Mouse (Mus musculus): Measurements from ENCODE around the gene Myh14. TPM values are rescaled to one million over a fixed set of nuclear protein-coding genes. Genes with fewer than 3 reads are reported as not detected.

Myh14 gene
- polyA plus RNA-seq, 1 experiment from 2014 or later: 1.6 TPM

GRCm38 (mm10) chr7:44572213-44572701 is 98.4 kb downstream of the Myh14 start, which contains the start of gene Napsa:
TSS of gene Napsa (plus strand) at chr7:44572380.
- 0 out of 2 replicates have a peak, but pooled peaks cover 3% of the 10 kb centered on the region for H3K27me3 ChIP-seq (replicated peaks; ENCODE audit: control insufficient read depth, insufficient read depth, low read length)
- no peak within 1 kb of the TSS for H3K4me3 ChIP-seq (replicated peaks; ENCODE audit: low read length)
- no peak within 1 kb of the TSS for H3K4me2 ChIP-seq (ENCODE audit: low read length)
- no peaks in the 10 kb centered on the region for H3K36me3 ChIP-seq (ENCODE audit: control insufficient read depth, insufficient read depth)
- no peak within 1 kb of the TSS for H3K27ac ChIP-seq (ENCODE audit: low read length)
- H3K9ac ChIP-seq (replicated peaks; ENCODE audit: low read depth, low read length): no peak within 1 kb of the TSS
- H3K9me3 ChIP-seq (ENCODE audit: control insufficient read depth, low read length): no peaks in the 10 kb centered on the region
- H3K4me1 ChIP-seq (replicated peaks; ENCODE audit: control insufficient read depth, insufficient read depth, low read length): no peaks in the 10 kb centered on the region
- WGBS: 34% methylated on average over 7 of the region's 7 CpGs
- ATAC-seq: no peak

- no peak overlapping the region for H3K4me2 ChIP-seq (ENCODE audit: low read length)
- H3K4me3 ChIP-seq (replicated peaks; ENCODE audit: low read length): no peak overlapping the region
- ATAC-seq: no peak
- 29% methylated on average over 4 of the region's 4 CpGs for WGBS
- no peak overlapping the region for H3K27ac ChIP-seq (ENCODE audit: low read length)
- H3K9ac ChIP-seq (replicated peaks; ENCODE audit: low read depth, low read length): no peak overlapping the region
- no peaks in the 10 kb centered on the region for H3K9me3 ChIP-seq (ENCODE audit: control insufficient read depth, low read length)
- H3K4me1 ChIP-seq (replicated peaks; ENCODE audit: control insufficient read depth, insufficient read depth, low read length): no peaks in the 10 kb centered on the region
- H3K27me3 ChIP-seq (replicated peaks; ENCODE audit: control insufficient read depth, insufficient read depth, low read length): 0 out of 2 replicates have a peak, but pooled peaks cover 3% of the 10 kb centered on the region
- H3K36me3 ChIP-seq (ENCODE audit: control insufficient read depth, insufficient read depth): no peaks in the 10 kb centered on the region
These were observed 98.8 kb downstream of the Myh14 start for GRCm38 (mm10) chr7:44571811-44572210.

GRCm38 (mm10) chr7:44570989-44571388 is 99.7 kb downstream of the Myh14 start:
- ATAC-seq: no peak
- 81% methylated on average over 6 of the region's 6 CpGs for WGBS

GRCm38 (mm10) chr7:44568803-44569202 is 101.8 kb downstream of the Myh14 start:
- H3K4me2 ChIP-seq (ENCODE audit: low read length): no peak overlapping the region
- no peaks in the 10 kb centered on the region for H3K4me1 ChIP-seq (replicated peaks; ENCODE audit: control insufficient read depth, insufficient read depth, low read length)
- no peak overlapping the region for H3K4me3 ChIP-seq (replicated peaks; ENCODE audit: low read length)
- no peak for ATAC-seq
- H3K36me3 ChIP-seq (ENCODE audit: control insufficient read depth, insufficient read depth): no peaks in the 10 kb centered on the region
- H3K9me3 ChIP-seq (ENCODE audit: control insufficient read depth, low read length): no peaks in the 10 kb centered on the region
- H3K27ac ChIP-seq (ENCODE audit: low read length): no peak overlapping the region
- H3K9ac ChIP-seq (replicated peaks; ENCODE audit: low read depth, low read length): no peak overlapping the region
- WGBS: 75% methylated on average over 9 of the region's 9 CpGs
- H3K27me3 ChIP-seq (replicated peaks; ENCODE audit: control insufficient read depth, insufficient read depth, low read length): 0 out of 2 replicates have a peak, but pooled peaks cover 3% of the 10 kb centered on the region

More at GRCm38 (mm10) chr7:44570989-44571388, 99.7 kb downstream of the Myh14 start:
- no peak overlapping the region for H3K4me3 ChIP-seq (replicated peaks; ENCODE audit: low read length)
- H3K4me2 ChIP-seq (ENCODE audit: low read length): no peak overlapping the region
- H3K36me3 ChIP-seq (ENCODE audit: control insufficient read depth, insufficient read depth): no peaks in the 10 kb centered on the region
- H3K9me3 ChIP-seq (ENCODE audit: control insufficient read depth, low read length): no peaks in the 10 kb centered on the region
- H3K27me3 ChIP-seq (replicated peaks; ENCODE audit: control insufficient read depth, insufficient read depth, low read length): 0 out of 2 replicates have a peak, but pooled peaks cover 3% of the 10 kb centered on the region
- no peak overlapping the region for H3K27ac ChIP-seq (ENCODE audit: low read length)
- no peak overlapping the region for H3K9ac ChIP-seq (replicated peaks; ENCODE audit: low read depth, low read length)
- H3K4me1 ChIP-seq (replicated peaks; ENCODE audit: control insufficient read depth, insufficient read depth, low read length): no peaks in the 10 kb centered on the region

- H3K4me3 ChIP-seq (replicated peaks; ENCODE audit: low read length): no peak overlapping the region
- WGBS: 78% methylated on average over 6 of the region's 6 CpGs
- H3K4me1 ChIP-seq (replicated peaks; ENCODE audit: control insufficient read depth, insufficient read depth, low read length): no peaks in the 10 kb centered on the region
- H3K27me3 ChIP-seq (replicated peaks; ENCODE audit: control insufficient read depth, insufficient read depth, low read length): 0 out of 2 replicates have a peak, but pooled peaks cover 3% of the 10 kb centered on the region
- no peaks in the 10 kb centered on the region for H3K36me3 ChIP-seq (ENCODE audit: control insufficient read depth, insufficient read depth)
- no peak overlapping the region for H3K4me2 ChIP-seq (ENCODE audit: low read length)
- H3K27ac ChIP-seq (ENCODE audit: low read length): no peak overlapping the region
- H3K9me3 ChIP-seq (ENCODE audit: control insufficient read depth, low read length): no peaks in the 10 kb centered on the region
- ATAC-seq: no peak
- H3K9ac ChIP-seq (replicated peaks; ENCODE audit: low read depth, low read length): no peak overlapping the region
These were observed 105.2 kb downstream of the Myh14 start for GRCm38 (mm10) chr7:44565414-44565813.

GRCm38 (mm10) chr7:44564486-44564885 is 106.2 kb downstream of the Myh14 start:
- 83% methylated on average over 10 of the region's 10 CpGs for WGBS
- Histone ChIP-seq H3K27ac (ENCODE audit: low read length) (no peak overlapping the region), H3K9ac (replicated peaks; ENCODE audit: low read depth, low read length) (no peak overlapping the region), H3K4me2 (ENCODE audit: low read length) (no peak overlapping the region), H3K36me3 (ENCODE audit: control insufficient read depth, insufficient read depth) (no peaks in the 10 kb centered on the region), H3K4me3 (replicated peaks; ENCODE audit: low read length) (no peak overlapping the region), H3K4me1 (replicated peaks; ENCODE audit: control insufficient read depth, insufficient read depth, low read length) (no peaks in the 10 kb centered on the region), H3K9me3 (ENCODE audit: control insufficient read depth, low read length) (no peaks in the 10 kb centered on the region), H3K27me3 (replicated peaks; ENCODE audit: control insufficient read depth, insufficient read depth, low read length) (0 out of 2 replicates have a peak, but pooled peaks cover 3% of the 10 kb centered on the region)
- no peak for ATAC-seq

- Histone ChIP-seq H3K4me2 (ENCODE audit: low read length) (no peak overlapping the region), H3K9me3 (ENCODE audit: control insufficient read depth, low read length) (no peaks in the 10 kb centered on the region), H3K4me3 (replicated peaks; ENCODE audit: low read length) (no peak overlapping the region), H3K9ac (replicated peaks; ENCODE audit: low read depth, low read length) (no peak overlapping the region), H3K4me1 (replicated peaks; ENCODE audit: control insufficient read depth, insufficient read depth, low read length) (no peaks in the 10 kb centered on the region), H3K27ac (ENCODE audit: low read length) (no peak overlapping the region), H3K27me3 (replicated peaks; ENCODE audit: control insufficient read depth, insufficient read depth, low read length) (0 out of 2 replicates have a peak, but pooled peaks cover 3% of the 10 kb centered on the region), H3K36me3 (ENCODE audit: control insufficient read depth, insufficient read depth) (no peaks in the 10 kb centered on the region)
- WGBS: 46% methylated on average over 8 of the region's 8 CpGs
- no peak for ATAC-seq
These were observed 107.4 kb downstream of the Myh14 start for GRCm38 (mm10) chr7:44563284-44563683.

GRCm38 (mm10) chr7:44560435-44561400 is 109.9 kb downstream of the Myh14 start:
- no peak overlapping the region for H3K4me2 ChIP-seq (ENCODE audit: low read length)
- H3K4me3 ChIP-seq (replicated peaks; ENCODE audit: low read length): no peak overlapping the region
- ATAC-seq: peak; percentile 74
- H3K9me3 ChIP-seq (ENCODE audit: control insufficient read depth, low read length): no peaks in the 10 kb centered on the region
- H3K9ac ChIP-seq (replicated peaks; ENCODE audit: low read depth, low read length): no peak overlapping the region
- H3K36me3 ChIP-seq (ENCODE audit: control insufficient read depth, insufficient read depth): no peaks in the 10 kb centered on the region
- WGBS: 51% methylated on average over 18 of the region's 18 CpGs
- H3K27me3 ChIP-seq (replicated peaks; ENCODE audit: control insufficient read depth, insufficient read depth, low read length): peaks cover 2% of the 10 kb centered on the region; the same call in 1 of the 2 replicates
- no peak overlapping the region for H3K27ac ChIP-seq (ENCODE audit: low read length)
- H3K4me1 ChIP-seq (replicated peaks; ENCODE audit: control insufficient read depth, insufficient read depth, low read length): no peaks in the 10 kb centered on the region

- no peak overlapping the region for H3K9ac ChIP-seq (replicated peaks; ENCODE audit: low read depth, low read length)
- H3K4me2 ChIP-seq (ENCODE audit: low read length): no peak overlapping the region
- H3K27me3 ChIP-seq (replicated peaks; ENCODE audit: control insufficient read depth, insufficient read depth, low read length): peaks cover 3% of the 10 kb centered on the region; the same call in 1 of the 2 replicates
- 74% methylated on average over 2 of the region's 2 CpGs for WGBS
- peaks cover 12% of the 10 kb centered on the region for H3K4me1 ChIP-seq (replicated peaks; ENCODE audit: control insufficient read depth, insufficient read depth, low read length)
- H3K36me3 ChIP-seq (ENCODE audit: control insufficient read depth, insufficient read depth): no peaks in the 10 kb centered on the region
- no peaks in the 10 kb centered on the region for H3K9me3 ChIP-seq (ENCODE audit: control insufficient read depth, low read length)
- H3K27ac ChIP-seq (ENCODE audit: low read length): no peak overlapping the region
- ATAC-seq: no peak
- H3K4me3 ChIP-seq (replicated peaks; ENCODE audit: low read length): no peak overlapping the region
These were observed 113.0 kb downstream of the Myh14 start for GRCm38 (mm10) chr7:44557629-44558028.
